Mouse (Mus musculus): ENCODE results near the gene Rbm38.

DNA sequence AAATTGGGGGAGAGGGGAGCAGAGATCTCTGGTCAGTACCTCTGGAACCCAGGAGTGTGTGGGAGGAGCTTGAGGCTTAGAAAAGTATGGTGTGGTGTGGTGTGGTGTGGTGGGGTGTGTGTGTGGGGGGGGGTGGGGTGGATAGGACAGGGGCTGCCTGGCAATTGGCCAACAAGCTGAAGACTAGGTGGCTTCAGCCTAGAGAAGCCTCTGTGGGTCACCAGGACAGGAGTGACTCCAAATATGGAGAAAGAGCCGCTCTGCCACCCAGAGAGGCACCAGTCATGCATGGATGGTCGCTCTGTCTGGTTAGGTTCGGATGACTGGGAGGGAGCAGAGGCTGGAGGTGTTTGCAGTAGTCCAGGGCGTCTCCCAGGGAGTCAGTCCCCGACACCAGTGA lies 27.2 kb downstream of the Rbm38 start:
- TF ChIP-seq CTCF (conservative IDR thresholded peaks at IDR 0.05; ENCODE audit: insufficient read depth, insufficient read length, low read depth, low read length) (no peak), POLR2A (IDR thresholded peaks at IDR 0.05; ENCODE audit: low read depth, low read length) (no peak)

Measured in kidney, adult 2 months (tissue).